Mouse (Mus musculus) small intestine, adult 2 months (tissue): ENCODE data around the gene Calr4. TPM values are rescaled to one million over a fixed set of nuclear protein-coding genes. Genes with fewer than 3 reads are reported as not detected.

Experiments
- H3K27ac ChIP-seq: fragments of 200-500 bp; 2 replicates; pipeline ENCODE4 v1.5.1; 2012; ENCODE audit warnings: low read depth, low read length, control low read depth, inconsistent platforms; ENCODE audit not compliant: insufficient read depth
- H3K27me3 ChIP-seq: fragments of 200-500 bp; 2 replicates; pipeline ENCODE4 v1.6.1; 2012; ENCODE audit warnings: mild to moderate bottlenecking, moderate library complexity, low read length, inconsistent platforms; ENCODE audit not compliant: control insufficient read depth, insufficient read depth
- H3K36me3 ChIP-seq: fragments of 200-500 bp; 2 replicates; pipeline ENCODE4 v1.6.1; 2012; ENCODE audit warnings: mild to moderate bottlenecking, low read length, control low read depth, inconsistent platforms; ENCODE audit not compliant: control insufficient read depth, insufficient read depth
- H3K4me1 ChIP-seq: fragments of 200-500 bp; 2 replicates; pipeline ENCODE4 v1.6.1; 2012; ENCODE audit warnings: low read length, inconsistent platforms, mixed read lengths; ENCODE audit not compliant: control insufficient read depth, insufficient read depth, insufficient read length
- H3K4me3 ChIP-seq: fragments of 200-500 bp; 2 replicates; pipeline ENCODE4 v1.5.1; 2012; ENCODE audit warnings: low read depth, mild to moderate bottlenecking, control low read depth, inconsistent platforms, low read length, moderate library complexity
- CTCF ChIP-seq: fragments of 200-500 bp; IDR thresholded peaks from 2 replicates; pipeline ENCODE4 v1.5.1; 2012; ENCODE audit warnings: low read depth, mild to moderate bottlenecking, control low read depth, inconsistent platforms, low read length, moderate library complexity, mixed read lengths; ENCODE audit not compliant: insufficient replicate concordance, insufficient read length; ENCODE audit errors: extremely low read depth
- POLR2A ChIP-seq: fragments of 200-500 bp; IDR thresholded peaks from 2 replicates; pipeline ENCODE4 v1.6.1; 2012; ENCODE audit warnings: low read depth, mild to moderate bottlenecking, control low read depth, inconsistent platforms, low read length, moderate library complexity
- WGBS: fragments of 180-500 bp; shearing (Covaris S2); methylation state at CpG from one replicate; pipeline ENCODE4 v1.1.7; 2018; 5-methylcytosine and 5-hydroxymethylcytosine counted together
- polyA plus RNA-seq: library from polyadenylated mRNA; depleted of rRNA; stranded (reverse); fragments of >200 nt; gene quantifications from 2 replicates; pipeline ENCODE4 v1.2.3, GENCODE M21; 2012

Gene Calr4
- polyA plus RNA-seq, 1 experiment, result not detected

GRCm38 (mm10) chr4:109201582-109202424 is 32.5 kb upstream of the Calr4 start, which contains the start of gene Osbpl9:
TSS of gene Osbpl9 (minus strand) at chr4:109202272.
- no peaks in the 10 kb centered on the region for H3K4me1 ChIP-seq
- peak within 1 kb of the TSS; percentile 93 for H3K4me3 ChIP-seq
- peak; percentile 32 for TF ChIP-seq POLR2A
- TF ChIP-seq CTCF, result no peak
- under 1% methylated on average over 59 of the region's 59 CpGs for WGBS
- peak within 1 kb of the TSS; percentile 93 for H3K27ac ChIP-seq
- no peaks in the 10 kb centered on the region for H3K36me3 ChIP-seq
- no peaks in the 10 kb centered on the region for H3K27me3 ChIP-seq

GRCm38 (mm10) chr4:109203931-109204330 is 30.4 kb upstream of the Calr4 start:
- no peak overlapping the region for H3K27ac ChIP-seq
- H3K27me3 ChIP-seq, result no peaks in the 10 kb centered on the region
- WGBS, result 86% methylated on average over 1 of the region's 1 CpGs
- no peak overlapping the region for H3K4me3 ChIP-seq
- H3K4me1 ChIP-seq, result no peaks in the 10 kb centered on the region
- no peaks in the 10 kb centered on the region for H3K36me3 ChIP-seq
- TF ChIP-seq CTCF, result no peak
- no peak for TF ChIP-seq POLR2A

GRCm38 (mm10) chr4:109204416-109204815 is 29.9 kb upstream of the Calr4 start:
- TF ChIP-seq CTCF (no peak), POLR2A (no peak)
- Histone ChIP-seq H3K27me3 (no peaks in the 10 kb centered on the region), H3K36me3 (no peaks in the 10 kb centered on the region), H3K4me3 (no peak overlapping the region), H3K27ac (no peak overlapping the region), H3K4me1 (no peaks in the 10 kb centered on the region)
- 59% methylated on average over 1 of the region's 1 CpGs for WGBS

- no peak overlapping the region for H3K27ac ChIP-seq
- no peaks in the 10 kb centered on the region for H3K36me3 ChIP-seq
- H3K27me3 ChIP-seq, result no peaks in the 10 kb centered on the region
- peaks cover 3% of the 10 kb centered on the region; the same call in 1 of the 2 replicates for H3K4me1 ChIP-seq
- H3K4me3 ChIP-seq, result no peak overlapping the region
- 88% methylated on average over 5 of the region's 5 CpGs for WGBS
- TF ChIP-seq POLR2A, result no peak
- TF ChIP-seq CTCF, result no peak
Observed at GRCm38 (mm10) chr4:109207524-109207923, 26.8 kb upstream of the Calr4 start.

GRCm38 (mm10) chr4:109210253-109210652 is 24.0 kb upstream of the Calr4 start:
- no peaks in the 10 kb centered on the region for H3K36me3 ChIP-seq
- H3K4me1 ChIP-seq, result peaks cover 8% of the 10 kb centered on the region; the same call in 1 of the 2 replicates
- TF ChIP-seq CTCF (no peak), POLR2A (no peak)
- H3K27ac ChIP-seq, result no peak overlapping the region
- H3K4me3 ChIP-seq, result no peak overlapping the region
- no peaks in the 10 kb centered on the region for H3K27me3 ChIP-seq
- 82% methylated on average over 2 of the region's 2 CpGs for WGBS

GRCm38 (mm10) chr4:109210881-109211280 is 23.4 kb upstream of the Calr4 start:
- Histone ChIP-seq H3K27ac (no peak overlapping the region), H3K4me1 (peaks cover 8% of the 10 kb centered on the region; the same call in 1 of the 2 replicates), H3K4me3 (no peak overlapping the region), H3K27me3 (no peaks in the 10 kb centered on the region), H3K36me3 (no peaks in the 10 kb centered on the region)
- TF ChIP-seq CTCF (no peak), POLR2A (no peak)
- 88% methylated on average over 4 of the region's 4 CpGs for WGBS

- Histone ChIP-seq H3K27me3 (no peaks in the 10 kb centered on the region), H3K36me3 (no peaks in the 10 kb centered on the region), H3K4me1 (peaks cover 14% of the 10 kb centered on the region; the same call in 1 of the 2 replicates), H3K4me3 (no peak overlapping the region), H3K27ac (no peak overlapping the region)
- TF ChIP-seq POLR2A, result no peak
- TF ChIP-seq CTCF, result no peak
- WGBS, result 80% methylated on average over 3 of the region's 3 CpGs
Observed at GRCm38 (mm10) chr4:109213986-109214385, 20.3 kb upstream of the Calr4 start.

GRCm38 (mm10) chr4:109218008-109218407 is 16.3 kb upstream of the Calr4 start:
- WGBS, result 83% methylated on average over 7 of the region's 7 CpGs
- Histone ChIP-seq H3K4me3 (no peak overlapping the region), H3K4me1 (peaks cover 10% of the 10 kb centered on the region; the same call in 1 of the 2 replicates), H3K27ac (no peak overlapping the region), H3K27me3 (no peaks in the 10 kb centered on the region), H3K36me3 (no peaks in the 10 kb centered on the region)
- no peak for TF ChIP-seq POLR2A
